Mouse (Mus musculus) heart, adult 2 months (tissue): ENCODE measurements around the gene Chrnd. TPM values are rescaled to one million over a fixed set of nuclear protein-coding genes. Genes with fewer than 3 reads are reported as not detected.

ENCODE experiments used
- DNase-seq, 2 experiments: peaks; one replicate each; pipeline ENCODE4 v3.0.0; 2021
- H3K27ac ChIP-seq: fragments of 200-600 bp; 2 replicates; pipeline ENCODE4 v1.8.1; 2022
- H3K27me3 ChIP-seq: fragments of 200-500 bp; 2 replicates; pipeline ENCODE4 v1.6.1; 2012; ENCODE audit warnings: mild to moderate bottlenecking, low read length, inconsistent platforms, mixed read lengths; ENCODE audit not compliant: control insufficient read depth, insufficient read depth
- H3K36me3 ChIP-seq: fragments of 200-500 bp; 2 replicates; pipeline ENCODE4 v1.6.1; 2012; ENCODE audit warnings: low read length, inconsistent platforms; ENCODE audit not compliant: control insufficient read depth, insufficient read depth
- H3K4me1 ChIP-seq: fragments of 200-500 bp; 2 replicates; pipeline ENCODE4 v1.6.1; 2011; ENCODE audit warnings: low read length; ENCODE audit not compliant: control insufficient read depth, insufficient read depth
- H3K4me3 ChIP-seq: fragments of 200-600 bp; 2 replicates; pipeline ENCODE4 v1.8.1; 2022
- H3K79me2 ChIP-seq: fragments of 200-500 bp; replicated peaks from 2 replicates; pipeline ENCODE4 v1.6.1; 2012; ENCODE audit warnings: mild to moderate bottlenecking, inconsistent platforms, low read length, moderate library complexity, mixed read lengths; ENCODE audit not compliant: control insufficient read depth, insufficient read depth
- H3K9ac ChIP-seq: fragments of 200-500 bp; 2 replicates; pipeline ENCODE4 v1.6.1; 2012; ENCODE audit warnings: low read depth, mild to moderate bottlenecking, control low read depth, inconsistent platforms, low read length, mixed read lengths
- CTCF ChIP-seq: fragments of 200-600 bp; IDR thresholded peaks from 2 replicates; pipeline ENCODE4 v1.8.1; 2022; ENCODE audit warnings: antibody characterized with exemption, mild to moderate bottlenecking, moderate library complexity
- EP300 ChIP-seq: fragments of 200-500 bp; IDR thresholded peaks from 2 replicates; pipeline ENCODE4 v1.6.1; 2011; ENCODE audit warnings: low read depth, low read length, control low read depth; ENCODE audit not compliant: insufficient read depth
- POLR2A ChIP-seq: fragments of 200-500 bp; IDR thresholded peaks from 2 replicates; pipeline ENCODE4 v1.6.1; 2011; ENCODE audit warnings: mild to moderate bottlenecking, low read depth, low read length, control low read depth; ENCODE audit not compliant: insufficient read depth
- WGBS: fragments of 180-500 bp; shearing (Covaris S2); methylation state at CpG from one replicate; pipeline ENCODE4 v1.1.7; 2018; 5-methylcytosine and 5-hydroxymethylcytosine counted together
- intact Hi-C: fragments of 180-260 bp; cut with DNase I; formaldehyde crosslinking; loops from one replicate; pipeline ENCODE4 v1.15.1; 2025
- polyA plus RNA-seq: library from polyadenylated mRNA; depleted of rRNA; stranded (reverse); fragments of >200 nt; gene quantifications from 2 replicates; pipeline ENCODE4 v1.2.3, GENCODE M21; 2012
- total RNA-seq, 2 experiments: library from RNA; stranded (reverse); gene quantifications; 2 replicates each; pipeline ENCODE4 v1.2.3; 2021

The Chrnd gene
- total and polyA plus RNA-seq, 3 experiments, result not detected

- H3K27me3 ChIP-seq, result no peaks in the 10 kb centered on the region
- H3K79me2 ChIP-seq, result no peaks in the 10 kb centered on the region
- no peak overlapping the region for H3K27ac ChIP-seq
- DNase-seq, result peak in 1 of 2 experiments; percentile 15
- no peak overlapping the region for H3K9ac ChIP-seq
- no peak for TF ChIP-seq POLR2A
- WGBS, result 62% methylated on average over 3 of the region's 3 CpGs
- intact Hi-C loops, result loop anchor here (10.0 kb wide), 1 partner anchor 1162 kb away; the partner anchor contains the start of gene Psmd1
- H3K36me3 ChIP-seq, result peaks cover 4% of the 10 kb centered on the region
- no peaks in the 10 kb centered on the region for H3K4me1 ChIP-seq
- H3K4me3 ChIP-seq, result no peak overlapping the region
Measured at GRCm38 (mm10) chr1:87227160-87227550, 36.7 kb downstream of the Chrnd start.

- no peak for TF ChIP-seq EP300
- no peak for TF ChIP-seq POLR2A
- TF ChIP-seq CTCF, result no peak
- WGBS, result 85% methylated on average over 5 of the region's 5 CpGs
- no peaks in the 10 kb centered on the region for H3K27me3 ChIP-seq
- peaks cover 2% of the 10 kb centered on the region for H3K36me3 ChIP-seq
- H3K4me3 ChIP-seq, result no peak overlapping the region
- no peaks in the 10 kb centered on the region for H3K79me2 ChIP-seq
- H3K27ac ChIP-seq, result no peak overlapping the region
- DNase-seq, result no peak
- no peak overlapping the region for H3K9ac ChIP-seq
- H3K4me1 ChIP-seq, result no peaks in the 10 kb centered on the region
- intact Hi-C loops, result no loop called here
Measured at GRCm38 (mm10) chr1:87230606-87231005, 40.2 kb downstream of the Chrnd start.

- Histone ChIP-seq H3K27me3 (no peaks in the 10 kb centered on the region), H3K9ac (no peak overlapping the region), H3K27ac (no peak overlapping the region), H3K79me2 (no peaks in the 10 kb centered on the region), H3K36me3 (no peaks in the 10 kb centered on the region), H3K4me3 (no peak overlapping the region), H3K4me1 (no peaks in the 10 kb centered on the region)
- WGBS, result 82% methylated on average over 7 of the region's 7 CpGs
- TF ChIP-seq CTCF, result no peak
- no peak for TF ChIP-seq POLR2A
- no peak for TF ChIP-seq EP300
- DNase-seq, result no peak
- intact Hi-C loops, result no loop called here
Measured at GRCm38 (mm10) chr1:87232197-87232596, 41.8 kb downstream of the Chrnd start.

- intact Hi-C loops, result no loop called here
- WGBS, result 60% methylated on average over 8 of the region's 8 CpGs
- H3K9ac ChIP-seq, result no peak overlapping the region
Measured at GRCm38 (mm10) chr1:87239056-87239455, 48.6 kb downstream of the Chrnd start.

GRCm38 (mm10) chr1:87243021-87243420, 52.6 kb downstream of the Chrnd start:
- Histone ChIP-seq H3K4me1 (no peaks in the 10 kb centered on the region), H3K27ac (no peak overlapping the region), H3K27me3 (no peaks in the 10 kb centered on the region), H3K9ac (no peak overlapping the region), H3K36me3 (no peaks in the 10 kb centered on the region), H3K4me3 (no peak overlapping the region), H3K79me2 (no peaks in the 10 kb centered on the region)
- no peak for DNase-seq
- 87% methylated on average over 8 of the region's 8 CpGs for WGBS
- intact Hi-C loops, result loop anchor here (10.0 kb wide), 2 partner anchors 112 to 172 kb away; no protein-coding TSS in a partner anchor
- TF ChIP-seq EP300 (no peak), POLR2A (no peak), CTCF (no peak)

More at GRCm38 (mm10) chr1:87239056-87239455, 48.6 kb downstream of the Chrnd start:
- no peak for DNase-seq
- Histone ChIP-seq H3K36me3 (no peaks in the 10 kb centered on the region), H3K4me3 (no peak overlapping the region), H3K4me1 (no peaks in the 10 kb centered on the region), H3K27ac (no peak overlapping the region), H3K79me2 (no peaks in the 10 kb centered on the region), H3K27me3 (no peaks in the 10 kb centered on the region)
- no peak for TF ChIP-seq CTCF
- no peak for TF ChIP-seq POLR2A
- no peak for TF ChIP-seq EP300

- no peaks in the 10 kb centered on the region for H3K79me2 ChIP-seq
- H3K4me1 ChIP-seq, result no peaks in the 10 kb centered on the region
- TF ChIP-seq POLR2A (no peak), EP300 (no peak), CTCF (no peak)
- no peaks in the 10 kb centered on the region for H3K36me3 ChIP-seq
- intact Hi-C loops, result loop anchor here (10.0 kb wide), 2 partner anchors 109 to 169 kb away; no protein-coding TSS in a partner anchor
- H3K9ac ChIP-seq, result no peak overlapping the region
- H3K27ac ChIP-seq, result no peak overlapping the region
- H3K27me3 ChIP-seq, result no peaks in the 10 kb centered on the region
- 8% methylated on average over 1 of the region's 1 CpGs for WGBS
- no peak overlapping the region for H3K4me3 ChIP-seq
- no peak for DNase-seq
Measured at GRCm38 (mm10) chr1:87245430-87245829, 55.0 kb downstream of the Chrnd start.
